Comparison of ENCODE assay signal across 9 mouse cellular contexts in genomic region chr9:75541497-75541896, GRCm38 (mm10). TPM values are rescaled to one million over a fixed set of nuclear protein-coding genes. Genes with fewer than 3 reads are reported as not detected.
DNase-seq lines count a peak whose midpoint lies in the region; ATAC-seq lines count a peak whose summit lies in the region.
"Had no signal": no experiment of that assay in that cellular context is flagged by ENCODE, and none has a peak within 500 bp of the region (broad histone marks: within the 10 kb centered on the region; RNA-seq: fewer than 3 reads in every experiment).

No protein-coding gene starts in this region.

- intact Hi-C loops in heart, postnatal 10 days (cut with DNase I) = no loop called here

- no peaks in the 10 kb centered on the region for H3K9me3 ChIP-seq in liver, embryonic 12.5 days (replicated peaks)
- no peaks in the 10 kb centered on the region for H3K9me3 ChIP-seq in hindbrain, embryonic 14.5 days (ENCODE audit: control insufficient read depth, low read length)
- H3K9me3 ChIP-seq: neural tube, embryonic 12.5 days had no signal

- no peaks in the 10 kb centered on the region for H3K36me3 ChIP-seq in liver, embryonic 12.5 days
- no peaks in the 10 kb centered on the region for H3K36me3 ChIP-seq in hindbrain, embryonic 14.5 days (replicated peaks; ENCODE audit: control insufficient read depth, insufficient read depth)
- H3K36me3 ChIP-seq: neural tube, embryonic 12.5 days had no signal

- no peak overlapping the region for H3K9ac ChIP-seq in liver, embryonic 12.5 days
- H3K9ac ChIP-seq in hindbrain, embryonic 14.5 days = no peak overlapping the region
- H3K9ac ChIP-seq: neural tube, embryonic 12.5 days had no signal

- no peak for ATAC-seq in liver, embryonic 12.5 days
- ATAC-seq in hindbrain, embryonic 14.5 days (ENCODE audit: low FRiP score) = no peak

- H3K27ac ChIP-seq in liver, embryonic 12.5 days = no peak overlapping the region
- no peak overlapping the region for H3K27ac ChIP-seq in hindbrain, embryonic 14.5 days
- H3K27ac ChIP-seq: neural tube, embryonic 12.5 days had no signal

- no peak overlapping the region for H3K4me2 ChIP-seq in liver, embryonic 12.5 days
- H3K4me2 ChIP-seq in hindbrain, embryonic 14.5 days (replicated peaks) = no peak overlapping the region
- H3K4me2 ChIP-seq: neural tube, embryonic 12.5 days had no signal

- peak; percentile 62 to 65 for DNase-seq in spleen, postnatal 36 days (ENCODE audit: low spot score in 2 of 2)
- DNase-seq in spleen, postnatal 4 days (ENCODE audit: low spot score in 2 of 2) = no peak
- peak; percentile 36 to 46 for DNase-seq in heart, postnatal 10 days
- DNase-seq in lung, postnatal 36 days = peak; percentile 86
- DNase-seq in thymus, postnatal 36 days = peak; percentile 38 to 40
- DNase-seq in left cerebral cortex, adult 11 months (ENCODE audit: low spot score) = no peak
- DNase-seq in hindbrain, embryonic 14.5 days (ENCODE audit: low spot score) = no peak

- no peaks in the 10 kb centered on the region for H3K27me3 ChIP-seq in liver, embryonic 12.5 days (replicated peaks)
- no peaks in the 10 kb centered on the region for H3K27me3 ChIP-seq in hindbrain, embryonic 14.5 days (ENCODE audit: control insufficient read depth, insufficient read depth, low read length)
- H3K27me3 ChIP-seq: neural tube, embryonic 12.5 days had no signal

- no peak overlapping the region for H3K4me3 ChIP-seq in liver, embryonic 12.5 days
- no peak overlapping the region for H3K4me3 ChIP-seq in hindbrain, embryonic 14.5 days (replicated peaks; ENCODE audit: low read length)
- H3K4me3 ChIP-seq: neural tube, embryonic 12.5 days had no signal

- 21% methylated on average over 5 of the region's 5 CpGs for WGBS in liver, embryonic 12.5 days (ENCODE audit: insufficient replicate concordance)
- 36% methylated on average over 5 of the region's 5 CpGs for WGBS in hindbrain, embryonic 14.5 days

- H3K4me1 ChIP-seq in liver, embryonic 12.5 days = peaks cover 53% of the 10 kb centered on the region
- H3K4me1 ChIP-seq in hindbrain, embryonic 14.5 days (replicated peaks; ENCODE audit: control insufficient read depth, insufficient read depth, low read length) = peaks cover 8% of the 10 kb centered on the region; the same call in 1 of the 2 replicates

RNA-seq across cellular contexts. Expression of gene Tmod3, which starts 18.0 kb away (rescaled TPM):
- total RNA-seq in heart, postnatal 10 days (2021) = 100 to 1,000 TPM; 112 to 123 TPM
- 37.6 and 39.0 TPM in 2 replicates for polyA plus RNA-seq in liver, embryonic 12.5 days (2016; fragmentation: Nextera tagmentation; extraction: Ambion mirVana)
- polyA plus RNA-seq in hindbrain, embryonic 14.5 days (2014; fragmentation: Nextera tagmentation; extraction: Ambion mirVana) = 66.2 and 75.2 TPM in 2 replicates

Comparison
In these comparisons a context has a peak if more than half of its experiments do, and no peak if none do; other contexts are left out.
1. DNase-seq: peak in spleen, postnatal 36 days (2 of 2), heart, postnatal 10 days (2 of 2), lung, postnatal 36 days (single experiment) and thymus, postnatal 36 days (2 of 2); none in spleen, postnatal 4 days (0 of 2), left cerebral cortex, adult 11 months (single experiment) and hindbrain, embryonic 14.5 days (single experiment).